In genomic region chr1:135557976-135558375, GRCm38 (mm10) we compare ENCODE assay signal across 18 mouse cellular contexts. TPM values are rescaled to one million over a fixed set of nuclear protein-coding genes. Genes with fewer than 3 reads are reported as not detected.
A peak's percentile ranks its signal among the peaks of the same experiment; 100 is the strongest.
DNase-seq lines count a peak whose midpoint lies in the region; ATAC-seq and TF ChIP-seq lines count a peak whose summit lies in the region.
"Had no signal": no experiment of that assay in that cellular context is flagged by ENCODE, and none has a peak within 500 bp of the region (broad histone marks: within the 10 kb centered on the region; RNA-seq: fewer than 3 reads in every experiment).

No protein-coding gene starts in this region.

- no peak overlapping the region for H3K4me3 ChIP-seq in forebrain, embryonic 13.5 days
- no peak overlapping the region for H3K4me3 ChIP-seq in forebrain, embryonic 11.5 days (ENCODE audit: low read depth, low read length)
- H3K4me3 ChIP-seq in lung, embryonic 15.5 days: no peak overlapping the region
- H3K4me3 ChIP-seq in lung, adult 2 months (replicated peaks; ENCODE audit: extremely low read depth, low read depth, low read length): no peak overlapping the region
- no peak overlapping the region for H3K4me3 ChIP-seq in kidney, embryonic 15.5 days (replicated peaks)
- H3K4me3 ChIP-seq in stomach, embryonic 16.5 days (replicated peaks; ENCODE audit: low read length): no peak overlapping the region
- H3K4me3 ChIP-seq in midbrain, embryonic 13.5 days (replicated peaks): no peak overlapping the region
- H3K4me3 ChIP-seq: embryonic facial prominence, embryonic 10.5 days; hindbrain, embryonic 12.5 days; limb, embryonic 15.5 days; midbrain, embryonic 15.5 days; neural tube, embryonic 12.5 days had no signal

- no peak overlapping the region for H3K9ac ChIP-seq in forebrain, embryonic 13.5 days
- H3K9ac ChIP-seq in forebrain, embryonic 11.5 days (ENCODE audit: low read length): no peak overlapping the region
- no peak overlapping the region for H3K9ac ChIP-seq in lung, embryonic 15.5 days
- no peak overlapping the region for H3K9ac ChIP-seq in kidney, embryonic 15.5 days
- H3K9ac ChIP-seq in stomach, embryonic 16.5 days (ENCODE audit: low read length): 0 out of 2 replicates have a peak overlapping the region, but pooled peaks have one; percentile 16
- no peak overlapping the region for H3K9ac ChIP-seq in midbrain, embryonic 13.5 days (replicated peaks)
- H3K9ac ChIP-seq: hindbrain, embryonic 12.5 days; limb, embryonic 15.5 days; midbrain, embryonic 15.5 days; neural tube, embryonic 12.5 days had no signal

- no peak for ATAC-seq in forebrain, embryonic 13.5 days
- ATAC-seq in forebrain, embryonic 11.5 days (replicated peaks; ENCODE audit: low FRiP score): no peak
- ATAC-seq in lung, embryonic 15.5 days (ENCODE audit: borderline replicate concordance, extremely low read depth, low FRiP score, low TSS enrichment): no peak
- no peak for ATAC-seq in kidney, embryonic 15.5 days (replicated peaks; ENCODE audit: low FRiP score)
- 0 out of 2 replicates have a peak, but pooled peaks have one; percentile 8 for ATAC-seq in stomach, embryonic 16.5 days (ENCODE audit: insufficient read depth, low FRiP score)
- ATAC-seq in midbrain, embryonic 13.5 days: no peak
- ATAC-seq: midbrain, embryonic 15.5 days had no signal

- H3K36me3 ChIP-seq in forebrain, embryonic 13.5 days (ENCODE audit: poor library complexity, severe bottlenecking): no peaks in the 10 kb centered on the region
- no peaks in the 10 kb centered on the region for H3K36me3 ChIP-seq in forebrain, embryonic 11.5 days (ENCODE audit: control insufficient read depth, insufficient read depth, low read length)
- no peaks in the 10 kb centered on the region for H3K36me3 ChIP-seq in lung, embryonic 15.5 days
- no peaks in the 10 kb centered on the region for H3K36me3 ChIP-seq in kidney, embryonic 15.5 days
- no peaks in the 10 kb centered on the region for H3K36me3 ChIP-seq in stomach, embryonic 16.5 days (ENCODE audit: control insufficient read depth, insufficient read depth, low read length)
- no peaks in the 10 kb centered on the region for H3K36me3 ChIP-seq in midbrain, embryonic 13.5 days
- H3K36me3 ChIP-seq: embryonic facial prominence, embryonic 10.5 days; hindbrain, embryonic 12.5 days; limb, embryonic 15.5 days; midbrain, embryonic 15.5 days; neural tube, embryonic 12.5 days had no signal

- no peaks in the 10 kb centered on the region for H3K9me3 ChIP-seq in forebrain, embryonic 13.5 days (replicated peaks)
- H3K9me3 ChIP-seq in forebrain, embryonic 11.5 days (ENCODE audit: control insufficient read depth, low read length): no peaks in the 10 kb centered on the region
- no peaks in the 10 kb centered on the region for H3K9me3 ChIP-seq in lung, embryonic 15.5 days
- H3K9me3 ChIP-seq in kidney, embryonic 15.5 days (replicated peaks): no peaks in the 10 kb centered on the region
- H3K9me3 ChIP-seq in stomach, embryonic 16.5 days (replicated peaks; ENCODE audit: control insufficient read depth, low read length): no peaks in the 10 kb centered on the region
- H3K9me3 ChIP-seq in midbrain, embryonic 13.5 days: no peaks in the 10 kb centered on the region
- H3K9me3 ChIP-seq: embryonic facial prominence, embryonic 10.5 days; hindbrain, embryonic 12.5 days; limb, embryonic 15.5 days; midbrain, embryonic 15.5 days; neural tube, embryonic 12.5 days had no signal

- peaks cover 86% of the 10 kb centered on the region for H3K4me1 ChIP-seq in forebrain, embryonic 13.5 days
- peaks cover 21% of the 10 kb centered on the region for H3K4me1 ChIP-seq in forebrain, embryonic 11.5 days (replicated peaks; ENCODE audit: control insufficient read depth, insufficient read depth, low read length)
- H3K4me1 ChIP-seq in lung, embryonic 15.5 days: peaks cover 58% of the 10 kb centered on the region
- no peaks in the 10 kb centered on the region for H3K4me1 ChIP-seq in lung, adult 2 months (ENCODE audit: control insufficient read depth, insufficient read depth, low read length)
- H3K4me1 ChIP-seq in kidney, embryonic 15.5 days: peaks cover 75% of the 10 kb centered on the region
- peaks cover 25% of the 10 kb centered on the region for H3K4me1 ChIP-seq in stomach, embryonic 16.5 days (ENCODE audit: control insufficient read depth, insufficient read depth, low read length)
- peaks cover 80% of the 10 kb centered on the region for H3K4me1 ChIP-seq in midbrain, embryonic 13.5 days (replicated peaks)

- no peak for TF ChIP-seq CTCF in lung, adult 2 months (IDR thresholded peaks at IDR 0.05; ENCODE audit: insufficient read depth, low read length)

- H3K4me2 ChIP-seq in forebrain, embryonic 13.5 days: no peak overlapping the region
- no peak overlapping the region for H3K4me2 ChIP-seq in forebrain, embryonic 11.5 days (ENCODE audit: low read depth, low read length, severe bottlenecking)
- no peak overlapping the region for H3K4me2 ChIP-seq in lung, embryonic 15.5 days
- H3K4me2 ChIP-seq in kidney, embryonic 15.5 days: no peak overlapping the region; the same call in 1 of the 2 replicates
- 0 out of 2 replicates have a peak overlapping the region, but pooled peaks have one; percentile 19 for H3K4me2 ChIP-seq in stomach, embryonic 16.5 days (ENCODE audit: low read depth, low read length)
- no peak overlapping the region for H3K4me2 ChIP-seq in midbrain, embryonic 13.5 days (replicated peaks)
- H3K4me2 ChIP-seq: hindbrain, embryonic 12.5 days; limb, embryonic 15.5 days; midbrain, embryonic 15.5 days; neural tube, embryonic 12.5 days had no signal

- 39% methylated on average over 6 of the region's 6 CpGs for WGBS in forebrain, embryonic 13.5 days
- 55% methylated on average over 6 of the region's 6 CpGs for WGBS in forebrain, embryonic 11.5 days
- WGBS in lung, embryonic 15.5 days: 45% methylated on average over 6 of the region's 6 CpGs
- WGBS in lung, adult 2 months: 44% methylated on average over 6 of the region's 6 CpGs
- 56% methylated on average over 6 of the region's 6 CpGs for WGBS in kidney, embryonic 15.5 days
- WGBS in stomach, embryonic 16.5 days: 43% methylated on average over 6 of the region's 6 CpGs
- WGBS in midbrain, embryonic 13.5 days: 52% methylated on average over 6 of the region's 6 CpGs

- no peaks in the 10 kb centered on the region for H3K27me3 ChIP-seq in forebrain, embryonic 13.5 days
- no peaks in the 10 kb centered on the region for H3K27me3 ChIP-seq in forebrain, embryonic 11.5 days (ENCODE audit: control insufficient read depth, insufficient read depth, low read length)
- no peaks in the 10 kb centered on the region for H3K27me3 ChIP-seq in lung, embryonic 15.5 days
- H3K27me3 ChIP-seq in kidney, embryonic 15.5 days: no peaks in the 10 kb centered on the region
- no peaks in the 10 kb centered on the region for H3K27me3 ChIP-seq in stomach, embryonic 16.5 days (ENCODE audit: control insufficient read depth, insufficient read depth, low read length)
- no peaks in the 10 kb centered on the region for H3K27me3 ChIP-seq in midbrain, embryonic 13.5 days
- H3K27me3 ChIP-seq: hindbrain, embryonic 12.5 days; limb, embryonic 15.5 days; midbrain, embryonic 15.5 days; neural tube, embryonic 12.5 days had no signal

- peak overlapping the region; percentile 12; the same call in 1 of the 2 replicates for H3K27ac ChIP-seq in forebrain, embryonic 13.5 days
- no peak overlapping the region for H3K27ac ChIP-seq in forebrain, embryonic 11.5 days (ENCODE audit: low read depth, low read length)
- peak overlapping the region; percentile 50; the same call in 1 of the 2 replicates for H3K27ac ChIP-seq in lung, embryonic 15.5 days
- H3K27ac ChIP-seq in kidney, embryonic 15.5 days: peak overlapping the region; percentile 66
- no peak overlapping the region for H3K27ac ChIP-seq in stomach, embryonic 16.5 days (ENCODE audit: low read length)
- no peak overlapping the region for H3K27ac ChIP-seq in midbrain, embryonic 13.5 days
- H3K27ac ChIP-seq: embryonic facial prominence, embryonic 10.5 days; hindbrain, embryonic 12.5 days; limb, embryonic 15.5 days; macrophage; midbrain, embryonic 15.5 days; neural tube, embryonic 12.5 days had no signal

- no peak for TF ChIP-seq POLR2A in lung, adult 2 months (IDR thresholded peaks at IDR 0.05; ENCODE audit: borderline replicate concordance, extremely low read depth, low read depth, low read length)

- DNase-seq in forebrain, embryonic 11.5 days (ENCODE audit: low spot score): no peak
- DNase-seq in lung, adult 2 months: no peak
- DNase-seq in adrenal gland, adult 8-10 months: no peak
- DNase-seq: adrenal gland, postnatal 10 days; cerebellum, postnatal 25 days; right cerebral cortex, postnatal 4 days; thymus, postnatal 14 days had no signal

RNA-seq across cellular contexts. Expression of gene Nav1, which starts 49.1 kb away (rescaled TPM):
- 30.6 and 33.3 TPM in 2 replicates for polyA plus RNA-seq in forebrain, embryonic 13.5 days (2015; fragmentation: Nextera tagmentation; extraction: Ambion mirVana)
- 23.4 and 26.9 TPM in 2 replicates for polyA plus RNA-seq in forebrain, embryonic 11.5 days (2014; fragmentation: Nextera tagmentation; extraction: Ambion mirVana)
- polyA plus RNA-seq in lung, embryonic 15.5 days (2015; fragmentation: Nextera tagmentation; extraction: Ambion mirVana): 10.7 and 11.6 TPM in 2 replicates
- polyA plus RNA-seq in lung, adult 2 months (2012; rRNA removed): 19.8 and 21.2 TPM in 2 replicates
- polyA plus RNA-seq in kidney, embryonic 15.5 days (2015; fragmentation: Nextera tagmentation; extraction: Ambion mirVana): 16.4 and 16.6 TPM in 2 replicates
- polyA plus RNA-seq in stomach, embryonic 16.5 days (2015; fragmentation: Nextera tagmentation; extraction: Ambion mirVana): 11.2 and 12.9 TPM in 2 replicates
- total RNA-seq in adrenal gland, adult 8-10 months (2022): 10 to 100 TPM; 15.2 to 26.9 (median 22.8) TPM
- 38.0 and 38.1 TPM in 2 replicates for polyA plus RNA-seq in midbrain, embryonic 13.5 days (2015; fragmentation: Nextera tagmentation; extraction: Ambion mirVana)

Comparison
In these comparisons a context has a peak if more than half of its experiments do, and no peak if none do; other contexts are left out.
1. H3K27ac ChIP-seq: peak in forebrain, embryonic 13.5 days (single experiment), lung, embryonic 15.5 days (single experiment) and kidney, embryonic 15.5 days (single experiment); none in forebrain, embryonic 11.5 days (single experiment), stomach, embryonic 16.5 days (single experiment) and midbrain, embryonic 13.5 days (single experiment).